Mouse (Mus musculus) layer of hippocampus, adult 8-10 months (tissue): ENCODE measurements around the gene Ccdc148. TPM values are rescaled to one million over a fixed set of nuclear protein-coding genes. Genes with fewer than 3 reads are reported as not detected.

ENCODE experiments used
- DNase-seq, 2 experiments: peaks; one replicate each; pipeline ENCODE4 v3.0.0; 2022; ENCODE audit warnings: low spot score in 2 of 2
- total RNA-seq, 4 experiments: library from RNA; stranded (reverse); gene quantifications; 2 replicates each; pipeline ENCODE4 v1.2.4; 2022

Gene Ccdc148
- total RNA-seq, 4 experiments from 2014 or later: 14.8 to 17.8 (median 16.1) TPM

DNA sequence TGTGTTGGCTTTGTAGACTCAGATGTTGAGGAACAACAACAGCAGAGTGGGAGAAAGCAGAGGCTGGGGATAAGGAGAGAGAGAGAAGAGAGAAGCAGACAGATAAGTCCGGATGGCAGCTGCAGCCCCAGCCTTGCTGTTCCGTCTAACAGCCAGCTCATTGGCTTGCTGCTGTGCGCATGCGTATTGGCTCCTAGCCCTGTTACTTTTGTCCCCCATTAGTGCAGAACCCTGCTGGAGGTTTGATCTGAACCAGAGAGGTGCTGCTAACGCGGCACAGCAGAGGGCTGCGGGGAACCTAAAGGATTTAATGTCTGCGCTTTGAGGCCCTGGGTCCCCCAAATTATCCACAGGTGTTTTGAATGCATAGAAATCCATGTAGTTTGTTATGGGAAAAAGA lies 373.8 kb downstream of the Ccdc148 start:
- DNase-seq: no peak

DNA sequence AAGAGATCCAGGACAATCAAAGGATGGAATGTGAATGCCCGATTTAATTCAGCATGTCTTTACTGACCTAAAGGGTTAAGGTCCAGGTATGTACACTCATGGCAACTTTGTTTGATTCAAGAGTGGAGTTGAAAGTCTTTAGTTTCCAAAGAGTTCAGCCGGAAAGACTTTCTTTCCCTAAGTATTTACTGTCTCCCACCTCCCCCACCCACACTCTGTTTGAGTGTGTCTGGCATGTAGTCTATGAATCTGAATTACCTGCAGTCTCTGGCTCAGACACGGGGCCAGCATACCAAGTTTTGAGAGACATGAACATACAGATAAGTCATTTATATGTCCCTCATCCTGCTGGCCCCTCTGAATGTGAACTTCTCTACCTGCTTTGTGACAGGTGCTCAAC lies 374.3 kb downstream of the Ccdc148 start:
- DNase-seq: no peak

DNA sequence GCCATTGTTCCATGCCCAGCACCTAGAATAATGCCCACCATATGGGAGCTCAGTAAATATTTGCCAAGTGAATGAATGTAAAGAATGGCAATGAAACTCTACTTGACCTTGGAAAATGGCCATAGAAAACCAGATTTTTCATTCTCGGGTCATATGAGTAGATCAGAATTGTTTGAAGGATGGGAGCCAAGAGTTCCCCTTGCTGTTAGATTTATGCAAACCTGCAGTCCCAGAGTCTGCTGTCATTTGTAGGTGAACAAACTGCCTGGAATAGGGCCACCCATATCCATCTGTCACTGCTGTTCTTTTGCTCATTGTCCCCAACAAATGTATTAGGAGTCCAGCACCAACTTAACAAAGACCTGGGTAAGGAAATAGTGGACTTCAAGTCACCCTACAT lies 377.0 kb downstream of the Ccdc148 start:
- DNase-seq: no peak

DNA sequence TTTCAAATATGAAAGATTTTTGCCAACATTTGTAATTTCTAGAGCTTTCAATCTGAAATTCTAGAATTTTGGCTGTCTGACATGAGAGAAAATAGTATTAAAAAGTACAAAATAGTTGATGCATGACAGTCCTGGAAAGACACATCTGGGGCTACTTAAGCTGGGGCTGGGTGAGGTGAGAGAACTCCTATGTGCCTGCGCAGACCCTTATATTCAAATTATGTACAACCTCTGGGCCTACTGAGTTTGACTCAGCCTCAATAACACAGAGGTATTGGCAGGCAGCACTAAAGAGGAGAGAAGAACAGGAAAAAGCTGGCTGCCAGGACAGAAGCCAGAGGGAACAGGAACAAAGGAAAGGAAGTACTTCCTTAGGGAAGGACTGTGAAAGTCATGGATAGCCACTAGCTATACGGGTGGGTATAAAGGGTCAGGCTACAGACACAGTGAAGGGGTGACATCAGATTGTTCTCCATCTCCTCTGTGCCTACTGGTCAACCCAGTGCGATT lies 381.4 kb downstream of the Ccdc148 start:
- DNase-seq: no peak

DNA sequence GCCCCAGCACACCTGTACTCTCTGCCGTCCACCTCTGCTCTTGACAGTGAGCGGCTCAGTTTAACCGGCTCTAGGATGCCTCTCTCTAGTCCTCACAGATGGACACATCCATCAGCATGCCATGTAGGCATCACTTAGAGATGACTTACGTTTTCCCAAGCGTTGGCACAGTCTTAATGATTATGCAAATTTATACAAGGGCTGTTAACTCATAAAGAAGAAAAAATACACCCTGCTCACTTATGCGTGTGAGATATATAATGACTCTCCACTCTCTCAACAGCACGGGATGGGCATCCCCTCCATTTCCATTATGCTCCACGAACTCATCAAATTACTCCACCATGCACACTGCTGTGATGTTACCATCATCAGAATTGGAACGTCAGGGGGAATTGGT lies 386.6 kb downstream of the Ccdc148 start:
- DNase-seq: no peak

Other genes with a start within 250 kb of the Ccdc148 start
- gene Pkp4, start 167 bp upstream of the Ccdc148 start, total RNA-seq: 100 to 1,000 TPM; 272 to 325 (median 301) TPM